23 mouse cellular contexts compared by ENCODE assay signal in the genomic region with DNA sequence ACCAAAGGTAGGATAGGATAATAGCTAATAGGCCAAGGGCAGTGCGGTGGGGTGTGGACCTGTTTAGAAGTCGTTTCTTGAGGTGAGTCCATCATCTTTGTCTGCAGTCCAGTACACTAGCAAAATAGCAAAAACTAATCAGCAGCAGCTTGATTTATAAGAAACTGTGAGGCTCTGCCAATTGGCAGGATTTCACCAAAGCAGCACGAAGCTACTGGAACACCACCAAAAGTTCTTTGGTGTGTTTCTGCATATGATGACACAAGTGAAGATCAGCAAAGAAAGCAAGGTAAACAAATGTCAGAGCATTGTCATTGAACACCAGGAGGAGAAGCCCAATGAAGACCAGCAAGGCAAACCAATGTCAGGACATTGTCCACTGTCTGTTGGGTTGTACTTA.
DNase-seq lines count a peak whose midpoint lies in the region; ATAC-seq and TF ChIP-seq lines count a peak whose summit lies in the region.
"Had no signal": no experiment of that assay in that cellular context is flagged by ENCODE, and none has a peak within 500 bp of the region (broad histone marks: within the 10 kb centered on the region; RNA-seq: fewer than 3 reads in every experiment).

No protein-coding gene starts in this region.

- DNase-seq in adrenal gland, postnatal 10 days, result peak; percentile 4
- DNase-seq in adrenal gland, adult 18-20 months (ENCODE audit: low spot score in 2 of 2), result no peak
- DNase-seq in forebrain, postnatal 0 days, result peak; percentile 51
- DNase-seq in lung, embryonic 14.5 days, result peak; percentile 41
- DNase-seq in lung, postnatal 36 days, result no peak
- DNase-seq in Muller cell, postnatal 12 days (ENCODE audit: inconsistent ontology term), result peak; percentile 4
- DNase-seq: adrenal gland, postnatal 25 days; B cell, adult 2 months; cerebellum, adult 11-12 months; cerebellum, adult 9-10 months; embryo, embryonic 11 days; gastrocnemius, adult 2 months; gastrocnemius, postnatal 25 days; heart, postnatal 36 days had no signal

- WGBS in forebrain, postnatal 0 days, result 65% methylated on average over 3 of the region's 3 CpGs
- 85% methylated on average over 3 of the region's 3 CpGs for WGBS in forebrain, embryonic 13.5 days
- WGBS in lung, embryonic 14.5 days, result 62% methylated on average over 3 of the region's 3 CpGs
- 79% methylated on average over 3 of the region's 3 CpGs for whole genome bisulfite sequencing in intestine, embryonic 16.5 days

- no peaks in the 10 kb centered on the region for H3K36me3 ChIP-seq in forebrain, postnatal 0 days (ENCODE audit: insufficient read depth)
- no peaks in the 10 kb centered on the region for H3K36me3 ChIP-seq in forebrain, embryonic 13.5 days (ENCODE audit: poor library complexity, severe bottlenecking)
- H3K36me3 ChIP-seq in lung, embryonic 14.5 days (ENCODE audit: insufficient read depth), result no peaks in the 10 kb centered on the region
- H3K36me3 ChIP-seq in intestine, embryonic 16.5 days (ENCODE audit: control insufficient read depth, insufficient read depth, low read length), result no peaks in the 10 kb centered on the region
- H3K36me3 ChIP-seq: embryonic facial prominence, embryonic 15.5 days; G1E; heart, embryonic 13.5 days; hindbrain, embryonic 13.5 days; intestine, embryonic 15.5 days had no signal

- H3K9ac ChIP-seq in forebrain, postnatal 0 days, result no peak overlapping the region
- H3K9ac ChIP-seq in forebrain, embryonic 13.5 days, result no peak overlapping the region
- H3K9ac ChIP-seq in lung, embryonic 14.5 days, result no peak overlapping the region
- no peak overlapping the region for H3K9ac ChIP-seq in intestine, embryonic 16.5 days (ENCODE audit: low read depth, low read length)
- H3K9ac ChIP-seq: embryonic facial prominence, embryonic 15.5 days; heart, embryonic 13.5 days; hindbrain, embryonic 13.5 days; intestine, embryonic 15.5 days had no signal

- no peaks in the 10 kb centered on the region for H3K4me1 ChIP-seq in forebrain, postnatal 0 days (ENCODE audit: insufficient read depth)
- H3K4me1 ChIP-seq in forebrain, embryonic 13.5 days, result no peaks in the 10 kb centered on the region
- H3K4me1 ChIP-seq in lung, embryonic 14.5 days (ENCODE audit: insufficient read depth), result no peaks in the 10 kb centered on the region
- H3K4me1 ChIP-seq in intestine, embryonic 16.5 days (ENCODE audit: control insufficient read depth, insufficient read depth, low read length), result no peaks in the 10 kb centered on the region
- H3K4me1 ChIP-seq: embryonic facial prominence, embryonic 15.5 days; heart, embryonic 13.5 days; hindbrain, embryonic 13.5 days; intestine, embryonic 15.5 days had no signal

- no peak for TF ChIP-seq CTCF in forebrain, postnatal 0 days (IDR thresholded peaks at IDR 0.05; ENCODE audit: low read depth)
- TF ChIP-seq CTCF in lung, embryonic 14.5 days (IDR thresholded peaks at IDR 0.05; ENCODE audit: low read depth), result no peak

- no peaks in the 10 kb centered on the region for H3K9me3 ChIP-seq in forebrain, postnatal 0 days (ENCODE audit: low read length)
- H3K9me3 ChIP-seq in forebrain, embryonic 13.5 days (replicated peaks), result no peaks in the 10 kb centered on the region
- no peaks in the 10 kb centered on the region for H3K9me3 ChIP-seq in lung, embryonic 14.5 days (ENCODE audit: low read depth, low read length)
- no peaks in the 10 kb centered on the region for H3K9me3 ChIP-seq in intestine, embryonic 16.5 days (ENCODE audit: control insufficient read depth, low read length)
- H3K9me3 ChIP-seq: embryonic facial prominence, embryonic 15.5 days; heart, embryonic 13.5 days; hindbrain, embryonic 13.5 days; intestine, embryonic 15.5 days had no signal

- no peak overlapping the region for H3K4me3 ChIP-seq in forebrain, postnatal 0 days (ENCODE audit: low read depth, low read length)
- no peak overlapping the region for H3K4me3 ChIP-seq in forebrain, embryonic 13.5 days
- no peak overlapping the region for H3K4me3 ChIP-seq in lung, embryonic 14.5 days (ENCODE audit: low read depth, low read length)
- H3K4me3 ChIP-seq in intestine, embryonic 16.5 days (ENCODE audit: low read length), result no peak overlapping the region
- H3K4me3 ChIP-seq: embryonic facial prominence, embryonic 15.5 days; erythroblast, embryonic 14.5 days; gastrocnemius, adult 2 months; heart, embryonic 13.5 days; hindbrain, embryonic 13.5 days; intestine, embryonic 15.5 days had no signal

- no peaks in the 10 kb centered on the region for H3K27me3 ChIP-seq in forebrain, postnatal 0 days (ENCODE audit: insufficient read depth, low read length)
- H3K27me3 ChIP-seq in forebrain, embryonic 13.5 days, result no peaks in the 10 kb centered on the region
- no peaks in the 10 kb centered on the region for H3K27me3 ChIP-seq in lung, embryonic 14.5 days (ENCODE audit: insufficient read depth, low read length)
- H3K27me3 ChIP-seq in intestine, embryonic 16.5 days (replicated peaks; ENCODE audit: control insufficient read depth, insufficient read depth, low read length), result no peaks in the 10 kb centered on the region
- H3K27me3 ChIP-seq: embryonic facial prominence, embryonic 15.5 days; heart, embryonic 13.5 days; hindbrain, embryonic 13.5 days; intestine, embryonic 15.5 days had no signal

- H3K27ac ChIP-seq in forebrain, postnatal 0 days (ENCODE audit: low read depth, low read length), result no peak overlapping the region
- no peak overlapping the region for H3K27ac ChIP-seq in forebrain, embryonic 13.5 days
- no peak overlapping the region for H3K27ac ChIP-seq in lung, embryonic 14.5 days (ENCODE audit: low read depth)
- no peak overlapping the region for H3K27ac ChIP-seq in intestine, embryonic 16.5 days (ENCODE audit: low read length)
- H3K27ac ChIP-seq: embryonic facial prominence, embryonic 15.5 days; gastrocnemius, adult 2 months; heart, embryonic 13.5 days; hindbrain, embryonic 13.5 days; intestine, embryonic 15.5 days had no signal

- ATAC-seq in forebrain, postnatal 0 days, result no peak
- ATAC-seq in forebrain, embryonic 13.5 days, result no peak
- no peak for ATAC-seq in lung, embryonic 14.5 days (ENCODE audit: insufficient read depth)
- no peak for ATAC-seq in intestine, embryonic 16.5 days
- ATAC-seq: CD4-positive, CD25-positive, alpha-beta regulatory T cell, adult 4 months; intestine, embryonic 15.5 days had no signal

- H3K4me2 ChIP-seq in forebrain, postnatal 0 days (ENCODE audit: low read depth), result no peak overlapping the region
- no peak overlapping the region for H3K4me2 ChIP-seq in forebrain, embryonic 13.5 days
- H3K4me2 ChIP-seq in lung, embryonic 14.5 days, result no peak overlapping the region
- H3K4me2 ChIP-seq in intestine, embryonic 16.5 days (ENCODE audit: low read depth, low read length), result no peak overlapping the region
- H3K4me2 ChIP-seq: embryonic facial prominence, embryonic 15.5 days; heart, embryonic 13.5 days; hindbrain, embryonic 13.5 days; intestine, embryonic 15.5 days had no signal

Comparison
In these comparisons a context has a peak if more than half of its experiments do, and no peak if none do; other contexts are left out.
1. DNase-seq: peak in adrenal gland, postnatal 10 days (single experiment), forebrain, postnatal 0 days (single experiment), lung, embryonic 14.5 days (single experiment) and Muller cell, postnatal 12 days (single experiment); none in adrenal gland, adult 18-20 months (0 of 2) and lung, postnatal 36 days (single experiment).